Mouse (Mus musculus): ENCODE data around the gene Irgc1.
A peak's percentile ranks its signal among the peaks of the same experiment; 100 is the strongest.

Gene Irgc1

DNA sequence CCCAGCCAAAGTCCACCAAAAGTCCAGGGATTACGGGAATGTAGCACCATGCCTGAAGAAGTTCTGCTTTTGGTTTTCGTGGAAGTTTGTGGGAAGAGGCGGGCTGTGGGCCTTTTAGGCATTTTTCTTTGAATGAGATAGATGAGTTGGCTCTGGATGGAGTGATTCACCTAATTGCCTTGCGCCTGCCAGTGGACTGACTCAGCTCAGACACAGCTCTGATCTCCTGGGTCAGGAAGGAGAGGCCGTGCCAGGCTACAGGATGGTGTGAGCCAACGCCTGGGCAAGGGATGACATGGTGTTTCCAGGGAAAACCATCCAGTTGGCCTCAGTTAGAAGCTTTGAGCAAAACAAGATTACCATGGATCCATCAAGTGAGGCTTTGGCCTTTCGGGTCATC, 18.3 kb upstream of the Irgc1 start:
- no peak for DNase-seq

DNA sequence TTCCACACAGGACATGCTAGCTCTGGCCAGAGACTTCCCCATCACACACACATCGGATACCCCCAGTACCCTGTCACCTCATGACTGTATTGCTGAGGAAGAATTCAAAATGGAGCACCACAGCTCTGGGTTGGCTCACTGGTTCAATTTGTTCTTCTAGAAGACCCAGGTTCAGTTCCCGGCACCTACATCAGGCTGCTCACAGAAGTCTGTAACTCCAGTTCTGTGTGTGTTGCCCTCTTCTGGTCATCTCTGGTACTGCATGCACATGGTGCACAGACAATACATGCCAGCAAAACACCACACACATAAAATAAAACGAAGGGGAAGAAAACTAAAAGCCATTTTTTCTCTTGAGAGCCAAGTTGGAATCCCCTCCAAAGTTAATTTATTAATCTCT, 17.0 kb upstream of the Irgc1 start:
- peak; percentile 44 for DNase-seq

DNA sequence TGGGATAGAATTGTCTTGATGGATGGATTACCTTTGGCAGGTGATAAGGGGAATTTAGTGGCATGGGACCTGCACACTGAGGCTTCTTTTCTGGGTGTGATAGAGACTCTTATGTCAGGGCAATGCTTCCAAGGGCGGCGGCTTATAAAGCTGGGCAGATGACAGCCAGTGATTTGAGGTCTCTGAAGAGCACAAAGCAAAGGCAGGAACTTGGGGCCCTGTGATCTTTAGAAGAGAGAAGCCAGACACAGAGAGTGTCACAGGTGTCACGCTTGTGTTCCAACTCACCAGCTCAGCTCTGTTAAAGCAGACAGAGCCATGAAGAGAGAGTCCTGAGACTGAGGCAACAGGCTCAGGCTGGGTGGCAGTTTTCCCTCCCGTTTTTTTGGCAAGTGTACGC, 15.8 kb upstream of the Irgc1 start:
- DNase-seq = no peak

DNA sequence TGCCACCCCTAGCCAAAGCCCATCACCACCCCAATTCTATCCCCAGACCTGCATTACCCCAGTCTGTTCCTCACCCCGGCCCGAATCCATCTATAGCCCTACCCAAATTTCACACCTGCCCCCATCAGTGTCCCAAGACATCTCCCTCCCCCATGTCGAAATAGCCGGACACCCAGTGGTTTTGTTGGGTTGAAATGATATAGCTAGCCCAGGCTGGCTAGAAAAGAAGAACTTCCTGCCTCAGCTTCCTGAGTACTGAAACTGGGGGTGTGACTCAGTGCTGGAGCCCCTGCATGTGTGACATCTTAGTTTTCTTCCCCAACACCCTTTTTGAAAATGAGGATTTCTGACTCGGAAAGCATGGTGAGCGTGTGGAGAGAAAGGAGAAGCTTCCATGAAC, 14.7 kb upstream of the Irgc1 start:
- DNase-seq = no peak

DNA sequence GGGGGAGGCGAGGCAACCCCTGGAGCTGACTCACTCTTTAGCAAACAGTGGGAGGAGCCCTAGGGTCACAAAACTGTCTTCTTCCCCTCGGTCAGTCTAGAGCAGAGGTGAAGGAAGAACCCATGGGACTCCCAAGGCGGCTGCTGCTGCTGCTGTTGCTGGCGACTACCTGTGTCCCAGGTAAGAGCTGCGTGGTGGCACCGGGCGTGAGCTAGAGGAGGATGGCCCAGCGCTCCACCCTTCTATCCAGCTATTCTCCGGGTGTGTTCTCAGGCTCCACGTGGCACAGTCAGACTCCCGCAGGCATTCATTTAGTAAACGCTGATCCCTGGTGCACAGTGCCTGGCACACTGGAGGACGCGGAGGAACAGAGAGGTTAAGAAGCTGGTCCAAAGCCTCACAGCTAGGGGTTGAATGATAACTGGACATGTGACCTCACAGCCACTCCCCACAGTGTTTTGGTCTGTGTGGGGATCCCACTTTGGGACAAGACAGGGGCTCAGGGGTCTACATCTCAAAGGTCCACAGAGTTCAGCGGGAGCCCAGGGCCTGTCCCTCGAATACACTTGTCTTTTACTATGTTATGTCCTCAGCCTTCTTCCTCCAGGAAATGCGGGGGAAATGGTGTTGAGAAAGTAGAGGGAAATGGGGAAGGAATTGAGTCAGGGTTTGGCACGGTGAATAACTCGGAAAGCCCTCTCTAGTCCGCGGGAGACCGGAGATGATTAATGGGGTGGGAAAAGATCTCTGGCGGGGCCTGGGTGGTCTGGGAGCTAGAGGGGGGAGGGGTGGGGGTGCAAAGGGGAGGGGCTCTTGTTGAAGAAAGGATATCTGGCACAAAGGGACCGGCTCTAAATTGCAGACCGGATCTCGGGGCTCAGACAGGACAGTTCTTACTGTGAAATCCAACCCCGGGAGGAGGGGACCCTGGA, 10.6 kb upstream of the Irgc1 start, which contains the start of gene Plaur:
TSS of gene Plaur (plus strand) at position 97 of the 932 bp plus-strand sequence.
- peak; percentile 27 for DNase-seq

DNA sequence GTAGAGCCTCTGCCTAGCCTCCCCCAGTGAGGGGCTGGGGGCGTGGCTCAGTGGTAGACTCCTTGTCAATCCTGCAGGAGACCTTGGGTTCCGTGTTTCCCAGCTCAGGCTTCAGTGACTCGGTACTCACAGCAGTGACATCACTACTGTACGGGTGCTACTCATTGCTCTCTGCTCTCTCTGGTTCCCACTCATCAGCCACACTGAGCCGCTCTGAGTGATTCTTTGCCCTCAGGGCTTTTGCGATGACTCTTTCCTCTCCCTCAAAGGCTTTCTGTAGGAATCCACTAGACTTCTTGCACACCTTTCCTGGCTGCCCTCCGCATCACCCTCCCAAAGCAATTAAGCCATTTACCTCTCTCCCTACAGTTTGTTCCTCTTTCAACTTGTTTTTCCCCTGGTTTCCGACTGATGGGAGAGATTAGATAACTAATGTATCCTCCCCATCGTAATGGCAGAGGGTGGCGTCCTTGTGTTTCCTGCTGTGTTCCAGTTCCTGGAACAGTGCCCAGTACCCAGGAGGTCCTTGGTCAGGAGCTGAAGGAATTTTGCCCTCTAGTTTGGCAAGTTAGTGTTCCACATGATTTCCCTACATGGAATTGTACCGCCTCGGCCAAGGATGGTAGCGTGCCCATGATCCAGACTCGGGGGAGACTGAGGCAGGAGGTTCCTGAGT, 9.4 kb upstream of the Irgc1 start:
- DNase-seq = no peak

DNA sequence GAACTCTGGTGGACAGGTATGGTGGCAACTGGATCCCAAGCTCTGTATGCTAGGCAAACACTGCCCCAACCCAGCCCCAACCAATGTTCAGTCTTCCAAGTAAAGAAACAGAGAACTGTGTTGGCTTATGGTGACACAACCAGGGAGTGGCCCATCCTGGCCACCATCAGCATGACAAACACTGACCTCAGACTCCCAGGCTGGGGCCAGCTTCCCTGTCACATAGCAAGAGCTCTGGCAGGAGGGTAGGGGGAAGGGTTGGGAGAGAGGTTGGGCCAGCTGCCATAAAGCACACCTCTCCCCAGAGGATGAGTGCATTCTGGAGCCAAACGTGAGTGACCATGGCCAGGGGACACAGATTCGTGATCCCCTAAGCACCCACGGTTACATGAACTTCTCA, 7.7 kb upstream of the Irgc1 start:
- no peak for DNase-seq

DNA sequence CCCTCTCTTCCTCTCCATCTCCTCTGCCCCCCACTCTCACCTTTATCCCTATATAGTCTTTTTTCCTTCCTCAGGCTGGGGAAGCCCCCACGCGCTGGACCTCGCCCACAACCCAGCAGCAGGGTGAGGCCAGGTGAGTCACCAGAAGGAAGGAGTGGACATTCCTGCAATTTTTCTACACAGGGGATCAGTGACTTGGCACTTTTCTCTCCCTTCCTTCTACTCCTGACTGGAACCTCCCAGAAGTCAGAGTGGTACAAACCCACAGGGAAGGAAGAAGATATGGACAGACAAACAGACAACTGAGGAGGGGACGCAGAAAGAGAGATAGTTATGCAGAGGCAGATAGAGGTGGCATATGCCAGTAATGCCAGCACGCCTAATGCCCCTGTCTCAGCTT, 7.3 kb upstream of the Irgc1 start:
- no peak for DNase-seq

DNA sequence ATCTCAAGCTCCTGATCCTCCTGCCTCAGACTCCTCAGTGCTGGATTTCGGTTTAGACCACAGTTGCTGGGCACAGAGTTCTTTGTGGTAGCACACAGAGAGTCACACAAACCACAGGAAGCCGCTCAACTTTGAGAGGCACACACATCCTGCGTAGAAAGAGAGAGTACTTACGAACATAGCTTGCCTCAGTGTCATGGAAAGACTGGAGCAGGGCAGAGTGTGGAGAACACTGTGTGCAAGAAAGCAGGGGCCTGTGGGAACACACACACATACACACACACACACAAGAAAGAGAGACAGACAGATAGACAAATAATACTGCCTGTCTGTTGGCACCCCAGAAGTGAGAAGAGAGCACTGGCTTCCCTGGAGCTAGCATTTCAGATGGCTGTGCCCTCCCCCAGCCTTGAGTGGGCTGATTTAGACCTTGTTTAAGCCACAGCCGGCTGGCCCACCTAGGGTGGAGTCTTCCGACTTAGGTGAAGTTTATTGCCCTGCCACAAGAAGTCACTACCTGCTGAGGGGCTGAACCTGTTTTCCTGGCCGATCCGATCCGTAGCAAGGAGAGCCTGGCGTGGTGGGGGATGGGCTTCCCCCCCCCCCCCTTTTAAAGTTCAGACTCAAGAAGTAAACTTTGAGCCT, 5.8 kb upstream of the Irgc1 start:
- DNase-seq = no peak

DNA sequence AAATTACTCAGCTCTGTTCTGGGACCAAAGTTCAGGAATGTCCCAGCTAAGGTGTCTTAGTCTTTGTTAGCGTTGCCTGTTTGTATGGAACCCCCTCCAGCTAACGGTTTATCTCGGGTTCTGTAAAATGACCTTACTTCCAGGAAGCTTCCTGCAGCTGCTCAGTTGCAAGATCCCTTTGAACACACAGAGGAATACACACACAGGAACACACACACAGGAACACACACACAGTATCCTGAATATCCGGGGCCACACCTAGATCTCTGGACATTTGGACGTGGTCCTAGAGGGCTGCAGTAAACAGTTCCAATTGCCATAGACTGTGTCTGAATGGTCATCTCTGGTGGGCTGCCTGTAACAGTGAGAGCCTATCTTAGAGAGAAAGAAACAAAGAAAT, 3.6 kb upstream of the Irgc1 start:
- no peak for DNase-seq

DNA sequence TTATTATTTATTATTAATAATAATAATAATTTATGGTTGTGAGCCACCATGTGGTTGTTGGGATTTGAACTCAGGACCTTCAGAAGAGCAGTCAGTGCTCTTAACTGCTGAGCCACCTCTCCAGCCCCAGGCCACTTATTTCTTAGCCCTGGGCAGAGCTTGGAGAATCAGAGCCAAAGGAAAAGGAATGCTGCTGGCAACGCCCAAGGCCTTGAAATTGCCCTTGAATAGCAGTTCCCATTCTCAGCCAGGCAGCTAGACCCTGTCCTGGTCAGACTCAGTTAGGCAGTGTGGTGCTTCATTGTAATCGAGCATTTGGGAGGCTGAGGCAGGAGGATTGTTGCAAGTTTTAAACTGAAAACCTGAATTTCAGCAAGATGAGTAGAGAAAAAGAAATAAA, 2.1 kb upstream of the Irgc1 start:
- no peak for DNase-seq

DNA sequence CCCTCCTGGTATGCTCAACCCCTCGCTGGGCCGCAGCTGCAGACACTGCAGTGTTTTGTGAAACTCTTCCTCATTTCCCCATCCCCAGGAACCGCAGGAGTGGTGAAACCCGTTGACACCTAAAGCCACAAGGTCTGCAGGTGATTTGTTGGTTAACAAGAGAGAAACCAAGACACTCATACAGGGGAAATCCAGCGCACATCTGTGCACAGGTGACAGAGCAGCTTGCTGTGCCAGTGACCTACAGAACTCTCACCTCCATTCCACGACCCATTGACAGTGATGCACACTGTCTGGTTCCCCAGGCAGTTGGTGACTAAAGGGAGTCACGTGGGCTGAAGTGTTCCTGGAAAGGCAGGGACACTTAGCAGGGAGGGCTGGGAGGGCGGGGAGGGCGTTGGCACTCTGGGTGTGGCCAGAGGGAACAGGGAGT, 1.5 kb downstream of the Irgc1 start:
- DNase-seq = no peak

DNA sequence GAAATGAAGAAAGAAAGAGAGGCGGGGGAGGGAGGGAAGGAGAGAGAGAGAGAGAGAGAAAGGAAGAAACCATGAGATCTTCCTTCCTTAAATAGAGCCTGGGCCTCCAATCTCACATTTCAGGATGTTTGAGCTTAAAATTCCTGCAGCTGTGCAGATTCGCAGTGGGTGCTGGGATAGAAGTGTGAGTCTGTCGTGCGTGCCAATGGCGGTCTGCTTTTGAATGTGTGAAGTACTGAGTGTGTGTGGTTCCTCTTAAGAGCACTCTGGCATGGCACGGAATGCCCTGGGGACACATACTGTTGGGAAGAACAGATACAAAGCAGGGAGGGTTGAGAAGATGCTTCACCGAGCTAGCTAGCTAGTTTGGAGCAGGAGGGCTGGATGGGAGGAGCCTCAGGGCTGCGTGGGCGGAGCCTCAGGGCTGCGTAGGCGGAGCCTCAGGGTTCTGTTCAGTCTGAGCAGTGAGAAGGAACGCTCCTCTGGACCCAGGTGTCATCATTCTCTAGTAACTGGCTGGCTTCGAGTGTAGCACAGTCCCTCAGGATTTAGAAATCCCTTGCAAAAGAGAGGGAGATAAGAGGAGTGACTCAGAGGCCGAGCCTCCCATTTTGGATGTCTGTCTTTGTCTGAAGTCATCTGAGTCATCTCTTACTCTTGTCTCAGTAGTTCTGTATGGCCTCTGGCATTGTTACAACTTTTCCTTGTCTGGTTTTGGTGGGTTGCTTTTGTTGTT, 3.1 kb downstream of the Irgc1 start:
- peak; percentile 9 for DNase-seq

DNA sequence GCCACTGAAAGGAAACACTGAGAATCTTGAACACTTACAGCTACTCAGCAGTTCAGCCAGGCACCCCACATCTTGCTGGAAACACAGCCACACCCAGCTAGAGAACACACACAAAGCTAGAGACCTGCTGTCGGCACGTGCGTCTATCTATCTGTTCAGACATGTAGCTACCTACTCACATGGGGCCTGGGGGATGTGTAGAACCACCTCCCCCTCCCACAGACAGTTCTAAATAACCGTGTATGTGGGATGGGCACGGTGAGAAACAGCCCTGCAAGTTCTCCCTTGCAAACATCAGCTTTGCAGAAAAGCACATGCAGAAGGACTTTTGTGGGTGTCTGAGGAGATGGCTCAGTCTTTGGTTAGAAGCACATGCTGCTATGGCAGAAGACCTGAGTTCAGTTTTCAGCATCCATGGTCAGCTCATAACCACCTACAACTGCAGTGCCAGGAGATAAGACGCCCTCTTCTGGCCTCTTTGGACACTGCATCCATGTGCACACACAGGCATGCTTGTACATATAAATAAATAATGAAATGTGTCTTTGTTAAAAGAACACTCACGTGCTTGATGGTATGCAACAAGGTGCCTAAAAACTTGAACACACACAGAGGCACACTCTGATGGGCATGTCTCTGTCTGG, 5.3 kb downstream of the Irgc1 start:
- DNase-seq = no peak

DNA sequence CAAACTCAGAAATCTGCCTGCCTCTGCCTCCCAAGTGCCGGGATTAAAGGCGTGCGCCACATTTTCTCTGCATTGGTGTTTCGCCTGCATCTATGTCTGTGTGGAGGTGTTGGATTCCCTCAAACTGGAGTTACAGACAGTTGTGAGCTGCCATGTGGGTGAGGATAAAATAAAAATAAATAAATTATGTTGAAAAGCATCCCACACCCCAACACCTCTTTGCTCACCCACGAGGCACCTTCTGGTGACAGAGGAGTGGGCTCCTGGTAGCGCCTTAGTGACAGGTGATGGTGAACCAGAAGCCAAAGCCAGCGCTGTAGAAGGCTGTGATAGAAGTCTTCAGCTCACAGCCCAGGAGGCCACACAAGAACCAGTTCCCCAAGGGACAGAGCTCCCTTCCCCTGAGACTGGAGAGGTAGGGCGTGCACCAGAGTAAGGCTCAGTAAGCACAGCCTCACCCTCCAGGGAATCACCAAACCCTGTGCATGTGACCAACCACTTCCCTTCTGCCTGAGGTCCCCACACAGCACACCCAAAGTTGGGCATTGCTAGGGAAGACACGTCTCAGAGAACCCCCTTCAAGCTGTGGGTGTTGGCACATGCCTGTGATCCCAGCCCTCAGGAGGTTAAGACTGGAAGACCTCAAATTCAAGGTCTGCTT, 6.7 kb downstream of the Irgc1 start:
- no peak for DNase-seq

DNA sequence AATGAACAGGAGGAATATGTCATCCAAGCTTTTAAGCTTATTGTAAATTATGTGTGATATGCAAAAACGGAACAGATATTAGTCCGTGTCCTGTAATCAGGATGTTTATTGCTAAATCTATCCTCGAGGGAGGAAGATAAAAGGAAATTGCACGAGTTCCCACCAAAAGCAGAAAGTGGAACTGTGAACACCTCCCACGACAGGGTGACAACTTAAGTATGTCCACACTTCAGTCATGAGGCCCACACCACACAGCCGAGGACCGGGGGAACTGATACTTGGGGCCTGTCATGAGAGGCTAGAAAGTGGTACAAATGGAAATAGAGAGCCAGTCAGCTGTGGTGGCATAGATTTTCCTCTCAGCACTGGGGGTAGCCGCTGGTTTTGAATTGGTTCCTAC, 9.8 kb downstream of the Irgc1 start:
- DNase-seq = no peak

DNA sequence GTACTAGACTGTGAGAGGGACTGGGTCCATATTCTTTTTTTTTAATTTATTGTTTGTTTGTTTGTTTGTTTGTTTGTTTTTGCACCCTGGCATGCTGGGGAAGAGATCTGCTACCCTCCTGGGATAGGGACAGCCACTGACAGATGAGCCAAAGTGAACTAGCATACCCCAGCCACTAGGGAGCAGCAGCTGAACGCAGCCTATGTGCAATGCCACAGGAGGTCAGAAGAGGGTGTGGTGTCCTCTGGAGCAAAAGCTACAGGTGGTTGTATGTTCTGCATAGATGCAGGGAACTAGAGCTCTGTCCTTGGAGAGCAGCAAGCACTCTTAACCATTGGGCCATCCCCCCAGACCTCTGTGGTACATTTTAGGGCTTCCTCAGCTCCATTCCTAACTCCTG, 10.3 kb downstream of the Irgc1 start:
- peak; percentile 69 for DNase-seq

DNA sequence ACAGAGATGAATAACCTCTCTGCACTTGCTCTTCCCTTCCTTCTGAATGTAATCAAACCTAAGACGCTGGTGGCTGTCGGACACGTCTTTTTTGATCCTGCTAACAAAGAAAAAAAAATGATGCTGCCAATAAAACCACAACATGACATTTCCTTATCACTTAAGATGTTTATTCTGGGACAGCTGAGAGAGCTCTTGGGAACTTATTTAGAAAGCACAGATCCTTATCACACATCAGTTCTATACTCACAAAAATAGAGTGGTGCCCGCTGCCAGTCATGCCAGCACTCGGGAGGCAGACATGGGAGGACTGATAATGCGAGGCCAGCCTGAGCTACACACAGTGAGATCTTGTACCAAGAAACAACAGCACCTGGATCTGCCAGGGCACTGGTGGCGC, 12.2 kb downstream of the Irgc1 start:
- DNase-seq = no peak

DNA sequence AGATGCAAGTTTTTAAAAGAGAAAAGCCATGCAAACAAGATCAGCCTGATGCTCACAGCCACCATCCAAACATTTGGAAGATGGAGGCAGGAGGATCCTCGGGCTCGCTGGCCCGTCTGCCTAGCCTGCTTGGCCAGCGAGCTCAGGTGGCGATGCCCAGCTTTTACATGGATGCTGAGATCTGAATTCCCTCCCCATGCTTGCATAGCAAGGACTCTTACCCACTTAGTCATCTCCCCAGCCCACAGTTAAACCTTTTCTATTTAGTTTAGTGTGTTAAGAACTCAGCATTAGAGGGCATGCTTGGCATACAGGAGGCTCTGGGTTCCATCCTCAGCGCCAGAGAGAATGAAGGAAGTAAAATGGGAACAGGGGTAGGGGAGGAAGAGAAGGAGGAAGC, 12.9 kb downstream of the Irgc1 start:
- DNase-seq = no peak

DNA sequence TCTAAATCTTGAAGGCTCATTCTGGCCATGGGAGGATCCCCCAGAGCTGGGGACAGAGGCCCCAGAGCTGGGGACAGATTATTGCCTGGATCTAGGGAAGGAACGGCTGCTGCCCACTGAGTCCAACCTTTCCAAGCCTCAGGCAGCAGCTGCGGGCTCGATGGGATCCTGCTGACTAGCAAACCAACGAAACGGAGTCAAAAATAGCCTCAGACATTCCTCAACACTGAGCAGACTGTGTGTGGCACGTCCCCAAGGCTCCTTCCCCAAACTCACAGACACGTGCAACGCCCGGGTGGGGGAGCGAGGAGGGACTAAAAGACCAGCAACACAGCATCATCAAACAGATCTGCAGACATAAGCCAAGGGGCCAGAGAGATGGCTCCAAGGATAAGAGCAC, 14.1 kb downstream of the Irgc1 start:
- DNase-seq = no peak

DNA sequence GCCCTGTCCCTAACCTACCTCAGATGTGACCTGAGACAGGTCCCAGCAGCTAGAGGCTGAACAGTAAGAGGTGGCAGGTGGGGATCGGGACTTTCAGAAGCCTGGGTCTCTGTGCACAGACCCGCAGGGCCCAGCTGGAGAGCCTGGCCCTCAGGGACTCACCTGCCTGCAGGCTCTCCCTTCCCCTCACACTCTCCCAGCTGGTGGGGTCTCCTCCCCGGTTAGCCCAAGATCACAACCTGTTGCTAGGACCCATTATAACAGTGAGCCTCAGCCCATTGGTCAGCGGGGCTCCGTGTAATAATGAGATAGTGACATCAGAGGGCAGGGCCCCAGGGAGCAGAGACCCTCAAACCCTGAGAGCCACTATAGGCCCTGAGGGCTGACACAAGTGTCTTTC, 16.8 kb downstream of the Irgc1 start:
- DNase-seq = no peak

DNA sequence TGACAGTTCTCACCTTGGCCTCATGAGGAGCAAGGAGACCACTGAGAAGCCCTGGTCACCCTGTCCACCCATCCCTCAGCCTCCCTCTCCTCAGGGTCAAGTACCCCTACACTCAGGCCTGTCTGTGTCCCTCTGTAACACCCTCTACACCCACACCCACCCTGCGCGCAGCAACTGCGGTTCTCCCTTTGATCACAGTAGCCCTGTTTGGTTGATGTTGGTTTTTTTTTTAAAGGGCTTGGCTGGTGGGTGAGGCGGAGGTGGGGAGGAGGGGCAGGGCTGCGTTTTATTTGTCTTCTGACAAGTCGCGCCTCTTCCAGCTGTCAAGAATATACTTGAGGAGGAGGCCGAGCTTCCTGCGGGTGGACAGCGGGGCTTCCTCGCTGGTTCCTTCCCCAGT, 20.4 kb downstream of the Irgc1 start:
- no peak for DNase-seq
